Mouse (Mus musculus): ENCODE results near the gene Spaca7. TPM values are rescaled to one million over a fixed set of nuclear protein-coding genes. Genes with fewer than 3 reads are reported as not detected.

Gene Spaca7
- polyA plus RNA-seq, 1 experiment from 2014 or later: not detected

- WGBS: 69% methylated on average over 4 of the region's 4 CpGs
- H3K4me1 ChIP-seq (replicated peaks): peaks cover 16% of the 10 kb centered on the region
- no peak overlapping the region for H3K4me3 ChIP-seq (replicated peaks)
- no peaks in the 10 kb centered on the region for H3K27me3 ChIP-seq
- no peak overlapping the region for H3K4me2 ChIP-seq
- H3K36me3 ChIP-seq: peaks cover 70% of the 10 kb centered on the region
- no peaks in the 10 kb centered on the region for H3K9me3 ChIP-seq
- H3K9ac ChIP-seq (replicated peaks): no peak overlapping the region
- no peak overlapping the region for H3K27ac ChIP-seq
- no peak for ATAC-seq (ENCODE audit: insufficient number of reproducible peaks, insufficient read depth, low FRiP score, low TSS enrichment, low read depth)
Measured at GRCm38 (mm10) chr8:12646536-12646935, 73.7 kb downstream of the Spaca7 start.

DNA sequence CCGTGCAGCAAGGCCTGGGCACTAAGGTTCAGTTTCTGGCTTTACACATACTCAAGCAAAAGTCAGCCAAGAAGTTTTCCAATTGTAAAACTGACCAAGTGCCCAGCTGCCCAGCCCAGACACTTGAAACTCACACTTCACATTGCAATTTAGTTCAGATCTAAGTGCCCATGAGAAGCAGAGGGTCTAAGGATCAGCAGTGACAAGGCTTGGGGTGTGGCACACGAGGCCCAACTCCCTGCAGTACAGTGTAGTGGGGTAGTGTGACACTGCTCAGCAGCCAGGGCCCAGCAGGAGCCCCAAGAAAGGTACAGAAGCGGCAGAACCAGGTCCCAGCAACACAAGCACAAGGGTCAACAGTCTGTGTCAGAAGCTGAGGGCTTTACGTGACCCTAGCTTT, 76.1 kb downstream of the Spaca7 start:
- Histone ChIP-seq H3K9ac (replicated peaks) (no peak overlapping the region), H3K4me3 (replicated peaks) (no peak overlapping the region), H3K36me3 (peaks cover 85% of the 10 kb centered on the region), H3K27me3 (no peaks in the 10 kb centered on the region), H3K9me3 (no peaks in the 10 kb centered on the region), H3K4me2 (no peak overlapping the region), H3K4me1 (replicated peaks) (peaks cover 16% of the 10 kb centered on the region), H3K27ac (0 out of 2 replicates have a peak overlapping the region, but pooled peaks have one; percentile 7)
- WGBS: 92% methylated on average over 4 of the region's 4 CpGs
- ATAC-seq (ENCODE audit: insufficient number of reproducible peaks, insufficient read depth, low FRiP score, low TSS enrichment, low read depth): no peak

Other genes starting within 250 kb of the Spaca7 start
- gene Sox1, start 177.7 kb upstream of the Spaca7 start, polyA plus RNA-seq (2016; fragmentation: Nextera tagmentation; extraction: Ambion mirVana): not detected in 2 replicates
- 48.2 and 52.2 TPM in 2 replicates for gene Tubgcp3, start 99.2 kb downstream of the Spaca7 start, polyA plus RNA-seq (2016; fragmentation: Nextera tagmentation; extraction: Ambion mirVana)
- gene Atp11a, start 184.0 kb downstream of the Spaca7 start, polyA plus RNA-seq (2016; fragmentation: Nextera tagmentation; extraction: Ambion mirVana): 18.1 and 18.3 TPM in 2 replicates

All from limb, embryonic 12.5 days (tissue).